Mouse (Mus musculus) hindbrain, embryonic 10.5 days (tissue): ENCODE results near the gene Bcas3. TPM values are rescaled to one million over a fixed set of nuclear protein-coding genes. Genes with fewer than 3 reads are reported as not detected.

Source experiments
- DNase-seq: peaks from one replicate; pipeline ENCODE4 v3.0.0-alpha.2; 2017; ENCODE audit warnings: low spot score
- H3K27ac ChIP-seq: fragments of 300-500 bp; sonication (generic); 2 replicates; pipeline ENCODE4 v1.5.1; 2016; ENCODE audit warnings: mild to moderate bottlenecking, moderate library complexity
- H3K27me3 ChIP-seq: fragments of 300-500 bp; sonication (generic); 2 replicates; pipeline ENCODE4 v1.6.1; 2016; ENCODE audit warnings: mild to moderate bottlenecking; ENCODE audit not compliant: poor library complexity, insufficient read depth, severe bottlenecking
- H3K36me3 ChIP-seq: fragments of 300-500 bp; sonication (generic); 2 replicates; pipeline ENCODE4 v1.6.1; 2016; ENCODE audit warnings: mild to moderate bottlenecking, moderate library complexity
- H3K4me1 ChIP-seq: fragments of 300-500 bp; sonication (generic); replicated peaks from 2 replicates; pipeline ENCODE4 v1.6.1; 2016; ENCODE audit warnings: mild to moderate bottlenecking
- H3K4me3 ChIP-seq: fragments of 300-500 bp; sonication (generic); 2 replicates; pipeline ENCODE4 v1.5.1; 2016; ENCODE audit warnings: mild to moderate bottlenecking, moderate library complexity
- H3K9me3 ChIP-seq: fragments of 300-500 bp; sonication (generic); 2 replicates; pipeline ENCODE4 v1.6.1; 2016; ENCODE audit warnings: mild to moderate bottlenecking, moderate library complexity
- WGBS: fragments of 180-500 bp; shearing (Covaris S2); methylation state at CpG from one replicate; pipeline ENCODE4 v1.1.7; 2016; 5-methylcytosine and 5-hydroxymethylcytosine counted together
- polyA plus RNA-seq: library from polyadenylated mRNA; unstranded; fragments of >200 nt; fragmentation: Nextera tagmentation; extraction: Ambion mirVana; gene quantifications from 2 replicates; pipeline ENCODE4 v1.2.1, GENCODE M21; 2016

Gene Bcas3
- polyA plus RNA-seq, 1 experiment from 2014 or later, result 37.3 TPM

DNA sequence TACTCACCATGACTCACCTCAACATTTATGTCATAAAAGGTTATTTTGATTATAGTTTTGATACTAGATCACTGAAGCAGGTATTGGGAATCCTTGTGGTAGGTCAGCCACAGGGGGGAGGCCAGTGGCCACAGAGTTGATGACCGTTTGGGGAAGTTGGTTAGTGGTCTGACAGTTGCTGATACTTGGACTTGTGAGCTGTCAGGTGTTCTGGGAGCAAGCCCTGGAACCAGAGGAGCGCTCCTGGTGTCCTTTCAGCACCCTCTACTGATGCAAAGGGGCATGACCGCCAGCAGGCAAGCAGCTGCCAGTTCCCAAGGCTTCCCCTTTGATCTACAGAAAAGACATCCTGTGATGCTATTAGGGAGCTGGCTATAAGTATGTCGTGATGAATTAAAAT, 18.2 kb upstream of the Bcas3 start:
- 51% methylated on average over 4 of the region's 4 CpGs for whole genome bisulfite sequencing

GRCm38 (mm10) chr11:85339173-85339831, 13.7 kb upstream of the Bcas3 start:
- H3K27me3 ChIP-seq, result no peaks in the 10 kb centered on the region
- 96% methylated on average over 6 of the region's 6 CpGs for WGBS
- H3K4me3 ChIP-seq, result no peak overlapping the region
- no peak overlapping the region for H3K27ac ChIP-seq
- H3K36me3 ChIP-seq, result peaks cover 97% of the 10 kb centered on the region
- DNase-seq, result no peak
- no peaks in the 10 kb centered on the region for H3K9me3 ChIP-seq
- no peaks in the 10 kb centered on the region for H3K4me1 ChIP-seq

More for the DNA sequence above, 18.2 kb upstream of the Bcas3 start:
- Histone ChIP-seq H3K4me3 (no peak overlapping the region), H3K36me3 (peaks cover 96% of the 10 kb centered on the region), H3K4me1 (no peaks in the 10 kb centered on the region), H3K27ac (no peak overlapping the region), H3K9me3 (no peaks in the 10 kb centered on the region), H3K27me3 (no peaks in the 10 kb centered on the region)
- DNase-seq, result peak; percentile 28

GRCm38 (mm10) chr11:85340070-85340616, 12.8 kb upstream of the Bcas3 start:
- 92% methylated on average over 7 of the region's 7 CpGs for WGBS
- no peak for DNase-seq
- H3K9me3 ChIP-seq, result no peaks in the 10 kb centered on the region
- H3K27ac ChIP-seq, result no peak overlapping the region
- peaks cover 91% of the 10 kb centered on the region for H3K36me3 ChIP-seq
- H3K27me3 ChIP-seq, result no peaks in the 10 kb centered on the region
- H3K4me1 ChIP-seq, result no peaks in the 10 kb centered on the region
- H3K4me3 ChIP-seq, result no peak overlapping the region

- no peaks in the 10 kb centered on the region for H3K9me3 ChIP-seq
- peak overlapping the region; percentile 67 for H3K4me3 ChIP-seq
- DNase-seq, result no peak
- peaks cover 16% of the 10 kb centered on the region for H3K4me1 ChIP-seq
- no peak overlapping the region for H3K27ac ChIP-seq
- 77% methylated on average over 4 of the region's 4 CpGs for WGBS
- no peaks in the 10 kb centered on the region for H3K27me3 ChIP-seq
- H3K36me3 ChIP-seq, result 0 out of 2 replicates have a peak, but pooled peaks cover 3% of the 10 kb centered on the region
Observed at GRCm38 (mm10) chr11:85353819-85354218, 852 bp downstream of the Bcas3 start.

DNA sequence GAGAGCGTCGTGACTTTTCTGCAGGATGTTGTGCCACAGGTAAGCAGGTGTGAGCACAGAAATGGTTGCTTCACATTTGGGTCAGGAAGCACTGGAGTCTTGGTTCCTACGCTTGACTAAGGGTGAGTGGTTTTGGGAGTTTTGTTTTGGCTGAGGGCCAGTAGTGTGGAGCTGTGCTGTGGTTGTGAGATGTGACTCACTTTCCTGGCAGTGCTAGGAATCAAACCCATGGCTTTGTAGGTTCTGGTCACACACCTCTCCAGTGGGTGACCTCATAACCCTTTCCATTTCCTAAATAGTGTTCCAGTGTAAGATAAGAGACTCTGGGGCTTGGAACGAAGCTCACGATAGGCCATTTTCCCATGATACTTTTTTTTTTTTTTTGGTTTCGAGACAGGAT, 6.7 kb downstream of the Bcas3 start:
- Histone ChIP-seq H3K36me3 (peaks cover 13% of the 10 kb centered on the region; the same call in 1 of the 2 replicates), H3K4me1 (0 out of 2 replicates have a peak, but pooled peaks cover 3% of the 10 kb centered on the region), H3K9me3 (no peaks in the 10 kb centered on the region), H3K27ac (no peak overlapping the region), H3K4me3 (no peak overlapping the region), H3K27me3 (no peaks in the 10 kb centered on the region)
- DNase-seq, result no peak
- 94% methylated on average over 6 of the region's 6 CpGs for WGBS

DNA sequence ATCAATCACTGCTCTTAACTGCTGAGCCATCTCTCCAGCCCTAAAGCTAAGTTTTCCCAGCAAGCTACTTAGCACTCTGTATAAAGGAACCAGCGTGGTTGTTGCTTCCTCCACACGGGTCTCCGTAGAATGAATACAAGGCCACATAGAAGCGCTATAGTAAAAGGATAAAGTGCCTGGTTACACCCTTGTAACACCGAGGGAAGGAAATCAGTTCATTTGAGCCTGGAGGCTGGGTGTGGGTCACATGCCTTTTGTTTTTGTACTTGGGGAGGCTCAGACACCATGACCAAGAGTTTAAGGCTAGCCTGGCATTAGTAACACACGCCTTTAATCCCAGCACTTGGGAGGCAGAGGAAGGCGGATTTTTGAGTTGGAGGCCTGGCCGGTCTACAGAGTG, 8.7 kb downstream of the Bcas3 start:
- Histone ChIP-seq H3K27me3 (no peaks in the 10 kb centered on the region), H3K9me3 (no peaks in the 10 kb centered on the region), H3K36me3 (peaks cover 27% of the 10 kb centered on the region), H3K27ac (no peak overlapping the region), H3K4me3 (no peak overlapping the region), H3K4me1 (0 out of 2 replicates have a peak, but pooled peaks cover 3% of the 10 kb centered on the region)
- WGBS, result 89% methylated on average over 8 of the region's 8 CpGs
- no peak for DNase-seq

GRCm38 (mm10) chr11:85366168-85366567, 13.2 kb downstream of the Bcas3 start:
- Histone ChIP-seq H3K27me3 (no peaks in the 10 kb centered on the region), H3K9me3 (no peaks in the 10 kb centered on the region), H3K27ac (no peak overlapping the region), H3K4me3 (no peak overlapping the region), H3K36me3 (peaks cover 48% of the 10 kb centered on the region), H3K4me1 (no peaks in the 10 kb centered on the region)
- no peak for DNase-seq
- 88% methylated on average over 3 of the region's 3 CpGs for WGBS

- WGBS, result 66% methylated on average over 3 of the region's 3 CpGs
- H3K4me3 ChIP-seq, result no peak overlapping the region
Observed at GRCm38 (mm10) chr11:85367823-85368222, 14.9 kb downstream of the Bcas3 start.

GRCm38 (mm10) chr11:85379091-85379490, 26.1 kb downstream of the Bcas3 start:
- H3K27ac ChIP-seq, result no peak overlapping the region
- no peaks in the 10 kb centered on the region for H3K9me3 ChIP-seq
- H3K36me3 ChIP-seq, result no peaks in the 10 kb centered on the region
- H3K4me1 ChIP-seq, result 0 out of 2 replicates have a peak, but pooled peaks cover 1% of the 10 kb centered on the region
- 92% methylated on average over 3 of the region's 3 CpGs for WGBS
- no peak overlapping the region for H3K4me3 ChIP-seq
- H3K27me3 ChIP-seq, result no peaks in the 10 kb centered on the region
- no peak for DNase-seq

More at GRCm38 (mm10) chr11:85367823-85368222, 14.9 kb downstream of the Bcas3 start:
- Histone ChIP-seq H3K27me3 (no peaks in the 10 kb centered on the region), H3K9me3 (no peaks in the 10 kb centered on the region), H3K36me3 (peaks cover 49% of the 10 kb centered on the region), H3K27ac (no peak overlapping the region), H3K4me1 (no peaks in the 10 kb centered on the region)
- DNase-seq, result no peak

DNA sequence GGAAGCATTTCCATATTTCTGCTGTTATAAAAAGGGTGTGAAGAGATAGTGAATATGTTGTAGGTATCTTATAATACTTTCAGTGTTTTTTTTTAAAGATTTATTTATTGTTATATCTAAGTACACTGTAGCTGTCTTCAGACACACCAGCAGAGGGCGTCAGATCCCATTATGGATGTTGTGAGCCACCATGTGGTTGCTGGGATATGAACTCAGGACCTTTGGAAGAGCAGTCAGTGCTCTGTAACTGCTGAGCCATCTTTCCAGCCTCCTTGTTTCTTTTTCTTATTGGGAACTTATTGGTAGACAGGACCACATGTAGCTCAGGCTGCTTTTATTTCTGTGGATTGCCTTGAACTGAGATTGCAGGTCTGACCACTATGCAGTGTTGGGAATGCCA, 27.1 kb downstream of the Bcas3 start:
- Histone ChIP-seq H3K27ac (no peak overlapping the region), H3K9me3 (no peaks in the 10 kb centered on the region), H3K36me3 (no peaks in the 10 kb centered on the region), H3K27me3 (no peaks in the 10 kb centered on the region), H3K4me3 (no peak overlapping the region), H3K4me1 (0 out of 2 replicates have a peak, but pooled peaks cover 2% of the 10 kb centered on the region)
- WGBS, result 26% methylated on average over 1 of the region's 1 CpGs
- DNase-seq, result no peak

- Histone ChIP-seq H3K36me3 (no peaks in the 10 kb centered on the region), H3K4me3 (no peak overlapping the region), H3K9me3 (no peaks in the 10 kb centered on the region), H3K27ac (no peak overlapping the region), H3K27me3 (no peaks in the 10 kb centered on the region), H3K4me1 (0 out of 2 replicates have a peak, but pooled peaks cover 2% of the 10 kb centered on the region)
- peak; percentile 73 for DNase-seq
- 23% methylated on average over 4 of the region's 4 CpGs for WGBS
Observed at GRCm38 (mm10) chr11:85382055-85382454, 29.1 kb downstream of the Bcas3 start.

DNA sequence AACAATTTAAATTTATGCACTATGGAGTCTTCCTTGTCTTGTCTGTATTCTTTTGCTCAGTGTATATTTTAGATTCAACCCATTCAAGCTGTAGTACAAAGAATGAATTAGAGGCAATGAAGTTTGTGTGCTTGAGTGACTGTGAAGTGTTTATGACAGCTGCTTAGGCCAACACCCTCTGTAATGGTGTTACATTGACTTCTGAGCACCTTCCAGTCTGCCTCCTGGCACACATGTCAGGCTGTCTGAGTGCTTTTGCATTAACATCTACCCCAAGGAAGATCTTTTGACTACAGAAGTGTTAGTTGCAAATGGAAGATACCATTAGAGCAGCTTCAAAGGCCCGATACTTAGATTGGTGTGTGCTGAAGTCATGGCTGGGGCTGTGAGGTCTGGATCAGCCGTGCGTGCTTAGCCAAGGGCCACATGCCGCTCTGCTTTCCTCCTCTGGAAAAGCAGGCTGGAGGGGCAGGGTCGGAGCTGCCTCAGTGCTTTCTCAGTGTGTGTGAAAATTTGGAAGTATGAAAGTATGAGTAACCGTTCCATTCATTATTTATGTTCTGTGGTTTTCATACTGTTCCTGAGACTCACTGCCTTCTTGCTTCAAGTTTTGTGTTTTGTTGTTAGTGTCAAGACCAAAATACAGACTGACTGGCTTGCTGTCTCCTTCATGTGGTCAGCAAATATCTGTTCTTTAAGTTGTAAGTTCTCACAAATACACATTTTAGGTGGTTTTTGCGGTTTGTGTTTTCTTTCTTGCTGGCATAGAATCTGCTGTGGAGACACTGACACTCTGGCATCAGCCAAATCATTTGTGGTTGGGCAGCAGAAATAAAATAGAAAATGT, 31.2 kb downstream of the Bcas3 start:
- 87% methylated on average over 7 of the region's 7 CpGs for WGBS

More for the DNA sequence above, 31.2 kb downstream of the Bcas3 start:
- H3K4me1 ChIP-seq, result 0 out of 2 replicates have a peak, but pooled peaks cover 2% of the 10 kb centered on the region
- H3K4me3 ChIP-seq, result no peak overlapping the region
- H3K9me3 ChIP-seq, result no peaks in the 10 kb centered on the region
- no peak overlapping the region for H3K27ac ChIP-seq
- no peaks in the 10 kb centered on the region for H3K27me3 ChIP-seq
- DNase-seq, result no peak
- H3K36me3 ChIP-seq, result no peaks in the 10 kb centered on the region
